9 mouse cellular contexts compared by ENCODE assay signal in genomic region chr5:96206897-96207296, GRCm38 (mm10). TPM values are rescaled to one million over a fixed set of nuclear protein-coding genes. Genes with fewer than 3 reads are reported as not detected.
DNase-seq lines count a peak whose midpoint lies in the region; ATAC-seq and TF ChIP-seq lines count a peak whose summit lies in the region.
"Had no signal": no experiment of that assay in that cellular context is flagged by ENCODE, and none has a peak within 500 bp of the region (broad histone marks: within the 10 kb centered on the region; RNA-seq: fewer than 3 reads in every experiment).

No protein-coding gene starts in this region.

- no peaks in the 10 kb centered on the region for H3K27me3 ChIP-seq in midbrain, embryonic 11.5 days (ENCODE audit: control insufficient read depth, insufficient read depth, low read length)
- H3K27me3 ChIP-seq in midbrain, embryonic 16.5 days (ENCODE audit: control insufficient read depth, insufficient read depth, low read depth, low read length), result no peaks in the 10 kb centered on the region
- no peaks in the 10 kb centered on the region for H3K27me3 ChIP-seq in thymus, adult 2 months (ENCODE audit: control insufficient read depth, insufficient read depth, low read length)
- H3K27me3 ChIP-seq: megakaryocyte, embryonic 14.5 days had no signal

- H3K4me3 ChIP-seq in midbrain, embryonic 11.5 days (ENCODE audit: low read depth, low read length), result no peak overlapping the region
- H3K4me3 ChIP-seq in midbrain, embryonic 16.5 days (ENCODE audit: low read depth, low read length), result no peak overlapping the region
- H3K4me3 ChIP-seq in thymus, adult 2 months (ENCODE audit: control insufficient read depth, insufficient read depth, low read length), result no peak overlapping the region
- H3K4me3 ChIP-seq: megakaryocyte, embryonic 14.5 days had no signal

- no peak for TF ChIP-seq POLR2A in thymus, adult 2 months (IDR thresholded peaks at IDR 0.05; ENCODE audit: control insufficient read depth, extremely low read depth, insufficient read depth, low read length, poor library complexity)

- no peak for TF ChIP-seq CTCF in thymus, adult 2 months (IDR thresholded peaks at IDR 0.05; ENCODE audit: borderline replicate concordance, control insufficient read depth, extremely low read depth, insufficient read depth, low read length, poor library complexity)

- H3K9ac ChIP-seq in midbrain, embryonic 11.5 days (ENCODE audit: low read length), result no peak overlapping the region
- no peak overlapping the region for H3K9ac ChIP-seq in midbrain, embryonic 16.5 days (ENCODE audit: low read depth, low read length)

- ATAC-seq in midbrain, embryonic 11.5 days (ENCODE audit: low FRiP score), result no peak
- ATAC-seq in midbrain, embryonic 16.5 days, result no peak

- no peaks in the 10 kb centered on the region for H3K36me3 ChIP-seq in midbrain, embryonic 11.5 days (ENCODE audit: control insufficient read depth, insufficient read depth, low read length)
- no peaks in the 10 kb centered on the region for H3K36me3 ChIP-seq in midbrain, embryonic 16.5 days (ENCODE audit: control insufficient read depth, insufficient read depth, low read length)
- no peaks in the 10 kb centered on the region for H3K36me3 ChIP-seq in thymus, adult 2 months (ENCODE audit: control insufficient read depth, insufficient read depth, low read length)

- no peak overlapping the region for H3K4me2 ChIP-seq in midbrain, embryonic 11.5 days
- no peak overlapping the region for H3K4me2 ChIP-seq in midbrain, embryonic 16.5 days (ENCODE audit: low read length)

- DNase-seq in cerebellum, adult 9-10 months, result peak; percentile 47
- no peak for DNase-seq in cerebellum, adult 9-11 months
- DNase-seq in midbrain, embryonic 11.5 days (ENCODE audit: low spot score, missing footprints), result peak; percentile 41
- peak; percentile 77 for DNase-seq in kidney, adult 18-20 months
- DNase-seq in lung, postnatal 36 days, result peak; percentile 87
- DNase-seq in yolk sac, embryonic 10.5 days (ENCODE audit: low spot score), result no peak
- no peak for DNase-seq in thymus, adult 2 months

- 80% methylated on average over 2 of the region's 2 CpGs for WGBS in midbrain, embryonic 11.5 days
- 47% methylated on average over 2 of the region's 2 CpGs for WGBS in midbrain, embryonic 16.5 days
- WGBS in thymus, adult 2 months, result 42% methylated on average over 2 of the region's 2 CpGs

- no peak overlapping the region for H3K27ac ChIP-seq in midbrain, embryonic 11.5 days (ENCODE audit: low read depth, low read length)
- H3K27ac ChIP-seq in midbrain, embryonic 16.5 days (ENCODE audit: low read length), result no peak overlapping the region
- H3K27ac ChIP-seq in thymus, adult 2 months (ENCODE audit: control insufficient read depth, insufficient read depth, low read length), result no peak overlapping the region

- H3K4me1 ChIP-seq in midbrain, embryonic 11.5 days (ENCODE audit: control insufficient read depth, insufficient read depth, low read length), result peaks cover 3% of the 10 kb centered on the region
- H3K4me1 ChIP-seq in midbrain, embryonic 16.5 days (ENCODE audit: control insufficient read depth, insufficient read depth, low read length), result peaks cover 12% of the 10 kb centered on the region
- peaks cover 5% of the 10 kb centered on the region for H3K4me1 ChIP-seq in thymus, adult 2 months (replicated peaks; ENCODE audit: control insufficient read depth, insufficient read depth, low read length)

- no peaks in the 10 kb centered on the region for H3K9me3 ChIP-seq in midbrain, embryonic 11.5 days (ENCODE audit: control insufficient read depth, low read length)
- no peaks in the 10 kb centered on the region for H3K9me3 ChIP-seq in midbrain, embryonic 16.5 days (replicated peaks; ENCODE audit: control insufficient read depth, low read length, poor library complexity, severe bottlenecking)
- H3K9me3 ChIP-seq: megakaryocyte, embryonic 14.5 days had no signal

RNA-seq across cellular contexts. Expression of gene Mrpl1, which starts 2.4 kb away (rescaled TPM):
- 22.4 and 26.3 TPM in 2 replicates for polyA plus RNA-seq in midbrain, embryonic 11.5 days (2014; fragmentation: Nextera tagmentation; extraction: Ambion mirVana)
- polyA plus RNA-seq in midbrain, embryonic 16.5 days (2015; fragmentation: Nextera tagmentation; extraction: Ambion mirVana), result 15.2 and 16.5 TPM in 2 replicates
- 2.7 TPM in 2 replicates for polyA plus RNA-seq in thymus, adult 2 months (2012; rRNA removed)

RNA-seq across cellular contexts. Expression of gene Cnot6l, which starts 42.9 kb away (rescaled TPM):
- polyA plus RNA-seq in midbrain, embryonic 11.5 days (2014; fragmentation: Nextera tagmentation; extraction: Ambion mirVana), result 9.1 and 10.6 TPM in 2 replicates
- 12.1 and 15.3 TPM in 2 replicates for polyA plus RNA-seq in midbrain, embryonic 16.5 days (2015; fragmentation: Nextera tagmentation; extraction: Ambion mirVana)
- polyA plus RNA-seq in thymus, adult 2 months (2012; rRNA removed), result 23.0 and 27.3 TPM in 2 replicates

Comparison
In these comparisons a context has a peak if more than half of its experiments do, and no peak if none do; other contexts are left out.
1. DNase-seq: peak in cerebellum, adult 9-10 months (single experiment), midbrain, embryonic 11.5 days (single experiment), kidney, adult 18-20 months (single experiment) and lung, postnatal 36 days (single experiment); none in cerebellum, adult 9-11 months (single experiment), yolk sac, embryonic 10.5 days (single experiment) and thymus, adult 2 months (single experiment).